Mouse (Mus musculus): ENCODE results near the gene Tchhl1. TPM values are rescaled to one million over a fixed set of nuclear protein-coding genes. Genes with fewer than 3 reads are reported as not detected.
"Not testable (repeated sequence)": the region's sequence is repeated elsewhere in the genome, so short reads cannot be mapped to it uniquely, and the experiment has no call there.

The Tchhl1 gene
- not detected in 2 replicates for polyA plus RNA-seq (2015; fragmentation: Nextera tagmentation; extraction: Ambion mirVana)

GRCm38 (mm10) chr3:93468561-93468960, at the start of gene Tchhl1:
TSS of gene Tchhl1 (plus strand) at chr3:93468754.
- 70% methylated on average over 5 of the region's 5 CpGs for WGBS
- Histone ChIP-seq H3K9me3 (replicated peaks) (no peaks in the 10 kb centered on the region), H3K36me3 (ENCODE audit: poor library complexity, severe bottlenecking) (no peaks in the 10 kb centered on the region), H3K4me2 (no peak within 1 kb of the TSS), H3K27me3 (no peaks in the 10 kb centered on the region), H3K4me3 (no peak within 1 kb of the TSS), H3K4me1 (no peaks in the 10 kb centered on the region), H3K27ac (no peak within 1 kb of the TSS), H3K9ac (no peak within 1 kb of the TSS)
- ATAC-seq: no peak

- Histone ChIP-seq H3K4me3 (no peak overlapping the region), H3K4me2 (no peak overlapping the region), H3K36me3 (ENCODE audit: poor library complexity, severe bottlenecking) (no peaks in the 10 kb centered on the region), H3K27ac (no peak overlapping the region), H3K27me3 (no peaks in the 10 kb centered on the region), H3K9ac (no peak overlapping the region), H3K4me1 (no peaks in the 10 kb centered on the region), H3K9me3 (replicated peaks) (no peaks in the 10 kb centered on the region)
- ATAC-seq: no peak
- WGBS: 43% methylated on average over 3 of the region's 3 CpGs
These were observed 36.9 kb upstream of the Tchhl1 start for GRCm38 (mm10) chr3:93431673-93432072.

- no peak within 1 kb of the TSS for H3K27ac ChIP-seq
- no peaks in the 10 kb centered on the region for H3K36me3 ChIP-seq (ENCODE audit: poor library complexity, severe bottlenecking)
- H3K9me3 ChIP-seq (replicated peaks): no peaks in the 10 kb centered on the region
- H3K27me3 ChIP-seq: peaks cover 47% of the 10 kb centered on the region
- no peak for ATAC-seq
- WGBS: 77% methylated on average over 1 of the region's 1 CpGs
- H3K4me1 ChIP-seq: peaks cover 19% of the 10 kb centered on the region
- peak within 1 kb of the TSS; percentile 93 for H3K4me2 ChIP-seq
- no peak within 1 kb of the TSS for H3K9ac ChIP-seq
- peak within 1 kb of the TSS; percentile 56 for H3K4me3 ChIP-seq
These were observed 26.5 kb upstream of the Tchhl1 start, which contains the start of gene Tchh for GRCm38 (mm10) chr3:93442030-93442429. TSS of gene Tchh (plus strand) at chr3:93442330.

DNA sequence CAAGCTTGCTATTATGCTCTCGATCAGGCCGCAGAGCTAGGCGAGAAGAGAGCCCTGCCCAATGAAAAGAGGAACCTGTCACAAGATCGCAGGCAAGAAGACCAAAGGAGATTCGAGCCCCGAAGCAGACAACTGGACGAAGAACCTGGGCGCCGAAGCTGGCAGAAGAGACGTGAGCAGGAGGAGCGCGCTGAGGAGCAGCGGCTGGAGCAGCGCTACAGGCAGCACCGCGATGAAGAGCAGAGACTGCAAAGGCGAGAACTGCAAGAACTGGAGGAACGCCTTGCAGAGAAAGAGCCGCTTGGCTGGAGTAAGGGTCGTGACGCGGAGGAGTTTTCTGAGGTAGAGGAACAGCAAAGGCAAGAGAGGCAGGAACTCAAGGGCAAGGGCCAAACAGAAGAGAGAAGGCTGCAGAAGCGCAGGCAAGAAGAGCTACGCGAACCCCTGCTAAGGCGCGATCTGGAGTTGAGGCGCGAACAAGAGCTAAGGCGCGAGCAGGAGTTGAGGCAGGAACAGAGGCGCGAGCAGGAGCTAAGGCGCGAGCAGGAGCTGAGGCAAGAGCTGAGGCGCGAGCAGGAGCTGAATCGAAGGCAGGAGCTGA, 25.0 kb upstream of the Tchhl1 start:
- peaks cover 25% of the 10 kb centered on the region for H3K4me1 ChIP-seq
- H3K4me3 ChIP-seq: peak overlapping the region; percentile 56
- WGBS: under 1% methylated on average over 38 of the region's 38 CpGs
- no peak overlapping the region for H3K27ac ChIP-seq
- no peak for ATAC-seq
- peaks cover 54% of the 10 kb centered on the region for H3K27me3 ChIP-seq
- no peaks in the 10 kb centered on the region for H3K9me3 ChIP-seq (replicated peaks)
- H3K36me3 ChIP-seq (ENCODE audit: poor library complexity, severe bottlenecking): no peaks in the 10 kb centered on the region
- H3K4me2 ChIP-seq: peak overlapping the region; percentile 93
- peak overlapping the region; percentile 52 for H3K9ac ChIP-seq

- Histone ChIP-seq H3K27me3 (peaks cover 58% of the 10 kb centered on the region), H3K4me1 (peaks cover 25% of the 10 kb centered on the region), H3K9me3 (replicated peaks) (no peaks in the 10 kb centered on the region), H3K27ac (peak overlapping the region; percentile 48), H3K36me3 (ENCODE audit: poor library complexity, severe bottlenecking) (no peaks in the 10 kb centered on the region), H3K4me2 (peak overlapping the region; percentile 93), H3K9ac (peak overlapping the region; percentile 62), H3K4me3 (peak overlapping the region; percentile 56)
- WGBS: under 1% methylated on average over 55 of the region's 56 CpGs
- ATAC-seq: peak; percentile 82
These were observed 24.0 kb upstream of the Tchhl1 start for GRCm38 (mm10) chr3:93444343-93445164.

DNA sequence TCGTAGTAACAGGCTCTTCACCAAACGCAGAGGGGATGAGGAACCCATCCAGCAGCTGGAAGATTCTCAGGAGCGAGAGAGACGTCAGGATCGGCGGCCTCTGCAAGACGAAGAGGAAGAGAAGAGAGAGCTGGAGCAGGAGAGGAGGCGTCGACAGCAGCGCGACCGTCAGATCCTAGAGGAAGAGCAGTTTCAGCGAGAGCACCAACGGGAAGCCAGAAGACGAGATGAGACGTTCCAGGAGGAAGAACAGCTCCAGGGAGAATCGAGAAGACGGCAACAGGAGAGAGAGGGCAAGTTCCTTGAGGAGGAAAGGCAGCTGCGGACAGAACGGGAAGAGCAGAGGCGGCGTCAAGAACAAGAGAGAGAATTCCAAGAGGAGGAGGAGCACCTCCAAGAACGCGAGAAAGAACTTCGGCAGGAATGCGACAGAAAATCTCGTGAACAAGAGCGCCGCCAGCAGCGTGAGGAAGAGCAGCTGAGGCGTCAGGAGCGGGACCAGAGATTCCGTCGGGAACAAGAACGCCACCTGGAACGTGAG, 23.3 kb upstream of the Tchhl1 start:
- Histone ChIP-seq H3K4me2 (peak overlapping the region; percentile 93), H3K4me1 (peaks cover 25% of the 10 kb centered on the region), H3K27ac (no peak overlapping the region), H3K36me3 (ENCODE audit: poor library complexity, severe bottlenecking) (no peaks in the 10 kb centered on the region), H3K4me3 (peak overlapping the region; percentile 56), H3K9me3 (replicated peaks) (no peaks in the 10 kb centered on the region), H3K9ac (peak overlapping the region; percentile 62), H3K27me3 (peaks cover 64% of the 10 kb centered on the region)
- peak; percentile 8; the same call in 1 of the 2 replicates for ATAC-seq
- WGBS: under 1% methylated on average over 36 of the region's 36 CpGs

DNA sequence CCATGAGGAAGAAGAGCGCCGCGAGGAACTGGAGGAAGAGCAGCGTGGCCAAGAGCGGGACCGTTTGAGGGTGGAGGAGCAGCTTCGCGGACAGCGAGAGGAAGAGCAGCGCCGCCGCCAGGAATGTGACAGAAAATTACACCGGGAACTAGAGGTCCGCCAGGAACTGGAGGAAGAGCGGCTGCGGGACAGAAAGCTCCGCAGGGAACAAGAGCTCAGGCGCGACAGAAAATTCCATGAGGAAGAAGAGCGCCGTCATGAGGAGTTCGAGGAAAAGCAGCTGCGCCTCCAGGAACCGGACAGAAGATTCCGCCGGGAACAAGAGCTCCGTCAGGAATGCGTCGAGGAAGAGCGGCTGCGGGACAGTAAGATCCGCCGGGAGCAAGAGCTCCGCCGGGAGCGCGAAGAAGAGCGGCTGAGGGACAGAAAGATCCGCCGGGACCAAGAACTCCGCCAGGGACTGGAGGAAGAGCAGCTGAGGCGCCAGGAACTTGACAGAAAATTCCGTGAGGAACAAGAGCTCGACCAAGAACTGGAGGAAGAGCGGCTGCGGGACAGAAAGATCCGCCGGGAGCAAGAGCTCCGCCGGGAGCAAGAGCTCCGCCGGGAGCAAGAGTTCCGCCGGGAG, 22.3 kb upstream of the Tchhl1 start:
- Histone ChIP-seq H3K27me3 (peaks cover 56% of the 10 kb centered on the region), H3K4me3 (peak overlapping the region; percentile 56), H3K27ac (no peak overlapping the region), H3K4me1 (peaks cover 25% of the 10 kb centered on the region), H3K4me2 (peak overlapping the region; percentile 93), H3K36me3 (ENCODE audit: poor library complexity, severe bottlenecking) (no peaks in the 10 kb centered on the region), H3K9me3 (replicated peaks) (no peaks in the 10 kb centered on the region), H3K9ac (peak overlapping the region; percentile 56)
- WGBS: under 1% methylated on average over 54 of the region's 54 CpGs
- ATAC-seq: no peak

GRCm38 (mm10) chr3:93446756-93447137, 21.8 kb upstream of the Tchhl1 start:
- Histone ChIP-seq H3K4me2 (peak overlapping the region; percentile 93), H3K4me3 (peak overlapping the region; percentile 56), H3K9ac (peak overlapping the region; percentile 56), H3K4me1 (peaks cover 25% of the 10 kb centered on the region), H3K27me3 (peaks cover 57% of the 10 kb centered on the region)
- H3K9me3 ChIP-seq (replicated peaks); H3K36me3 ChIP-seq (ENCODE audit: poor library complexity, severe bottlenecking); H3K27ac ChIP-seq; ATAC-seq: not testable (repeated sequence)
- WGBS: under 1% methylated on average over 32 of the region's 32 CpGs

DNA sequence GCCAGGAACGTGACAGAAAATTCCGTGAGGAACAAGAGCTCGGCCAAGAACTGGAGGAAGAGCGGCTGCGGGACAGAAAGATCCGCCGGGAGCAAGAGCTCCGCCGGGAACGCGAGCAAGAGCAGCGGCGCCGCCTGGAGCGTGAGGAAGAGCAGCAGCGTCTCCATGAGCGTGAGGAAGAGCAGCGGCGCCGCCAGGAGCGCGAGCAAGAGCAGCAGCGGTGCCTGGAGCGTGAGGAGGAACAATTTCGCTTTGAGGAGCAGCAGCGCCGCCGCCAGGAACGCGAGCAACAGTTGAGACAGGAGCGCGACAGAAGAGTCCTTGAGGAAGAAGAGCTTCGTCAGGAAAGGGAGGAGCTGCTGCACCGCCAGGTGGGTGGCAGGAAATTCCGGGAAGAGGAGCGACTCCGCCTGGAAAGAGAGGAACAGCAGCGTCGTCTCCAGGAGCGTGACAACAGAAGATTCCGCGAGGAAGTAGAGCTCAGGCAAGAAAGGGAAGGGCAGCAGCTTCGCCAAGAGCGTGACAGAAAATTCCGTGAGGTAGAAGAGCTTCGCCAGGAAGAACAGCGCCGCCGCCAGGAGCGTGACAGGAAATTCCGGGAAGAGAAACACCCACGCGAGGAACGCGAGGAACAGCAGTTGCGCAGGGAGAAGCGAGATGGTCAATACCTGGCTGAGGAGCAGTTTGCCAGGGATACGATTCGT, 21.3 kb upstream of the Tchhl1 start:
- no peaks in the 10 kb centered on the region for H3K9me3 ChIP-seq (replicated peaks)
- no peaks in the 10 kb centered on the region for H3K36me3 ChIP-seq (ENCODE audit: poor library complexity, severe bottlenecking)
- peak overlapping the region; percentile 56 for H3K9ac ChIP-seq
- H3K27ac ChIP-seq: no peak overlapping the region
- peaks cover 25% of the 10 kb centered on the region for H3K4me1 ChIP-seq
- peak overlapping the region; percentile 93 for H3K4me2 ChIP-seq
- WGBS: under 1% methylated on average over 59 of the region's 59 CpGs
- ATAC-seq: peak; percentile 63
- H3K27me3 ChIP-seq: peaks cover 54% of the 10 kb centered on the region
- H3K4me3 ChIP-seq: peak overlapping the region; percentile 56

GRCm38 (mm10) chr3:93466556-93466955, 2.0 kb upstream of the Tchhl1 start:
- no peak overlapping the region for H3K9ac ChIP-seq
- no peaks in the 10 kb centered on the region for H3K27me3 ChIP-seq
- no peak for ATAC-seq
- 77% methylated on average over 3 of the region's 3 CpGs for WGBS
- no peaks in the 10 kb centered on the region for H3K9me3 ChIP-seq (replicated peaks)
- no peaks in the 10 kb centered on the region for H3K36me3 ChIP-seq (ENCODE audit: poor library complexity, severe bottlenecking)
- H3K4me3 ChIP-seq: no peak overlapping the region
- H3K4me2 ChIP-seq: no peak overlapping the region
- H3K4me1 ChIP-seq: no peaks in the 10 kb centered on the region
- H3K27ac ChIP-seq: no peak overlapping the region

- no peak overlapping the region for H3K4me3 ChIP-seq
- no peak overlapping the region for H3K9ac ChIP-seq
- H3K4me1 ChIP-seq: no peaks in the 10 kb centered on the region
- no peaks in the 10 kb centered on the region for H3K27me3 ChIP-seq
- WGBS: 86% methylated on average over 4 of the region's 4 CpGs
- H3K27ac ChIP-seq: no peak overlapping the region
- H3K36me3 ChIP-seq (ENCODE audit: poor library complexity, severe bottlenecking): no peaks in the 10 kb centered on the region
- no peak for ATAC-seq
- H3K4me2 ChIP-seq: no peak overlapping the region
- no peaks in the 10 kb centered on the region for H3K9me3 ChIP-seq (replicated peaks)
These were observed 1.4 kb upstream of the Tchhl1 start for GRCm38 (mm10) chr3:93467130-93467529.

Data from forebrain, embryonic 13.5 days (tissue).